Mouse (Mus musculus) central nervous system, embryonic 14 days (tissue): Measurements from ENCODE around the gene Itk. TPM values are rescaled to one million over a fixed set of nuclear protein-coding genes. Genes with fewer than 3 reads are reported as not detected.

ENCODE experiments used
- polyA plus RNA-seq: library from polyadenylated mRNA; depleted of rRNA; stranded (reverse); fragments of >200 nt; gene quantifications from 2 replicates; pipeline ENCODE4 v1.2.3, GENCODE M21; 2012; rRNA removed

Gene Itk
- 0.02 and 0.04 TPM in 2 replicates for polyA plus RNA-seq

GRCm38 (mm10) chr11:46389336-46390117 lies at the start of gene Itk:
Gene Itk, minus strand, starts transcription at chr11:46389515.

GRCm38 (mm10) chr11:46436760-46437458 lies 47.6 kb upstream of the Itk start, which contains the start of gene Med7:
Gene Med7, plus strand, starts transcription at chr11:46436925.

GRCm38 (mm10) chr11:46396167-46396859 lies 7.0 kb upstream of the Itk start, which contains the start of gene Fam71b:
Gene Fam71b, plus strand, starts transcription at chr11:46396559.

GRCm38 (mm10) chr11:46312523-46313035 lies 76.7 kb downstream of the Itk start, which contains the start of gene Cyfip2:
Gene Cyfip2, minus strand, starts transcription at chr11:46312859.

Other genes starting within 250 kb of the Itk start
- gene Nipal4, start 223.0 kb downstream of the Itk start, polyA plus RNA-seq, result 0.28 and 0.58 TPM in 2 replicates
- 1.3 and 1.5 TPM in 2 replicates for gene Fndc9, start 154.0 kb downstream of the Itk start, polyA plus RNA-seq
- gene Cyfip2, start 76.7 kb downstream of the Itk start, polyA plus RNA-seq, result 45.4 and 45.7 TPM in 2 replicates
- not detected in 2 replicates for gene Fam71b, start 7.0 kb upstream of the Itk start, polyA plus RNA-seq
- 44.4 and 49.8 TPM in 2 replicates for gene Med7, start 47.4 kb upstream of the Itk start, polyA plus RNA-seq
- 0.21 and 0.25 TPM in 2 replicates for gene Havcr2, start 65.4 kb upstream of the Itk start, polyA plus RNA-seq
- not detected in 2 replicates for gene Gm12169, start 134.7 kb upstream of the Itk start, polyA plus RNA-seq
- not detected in 2 replicates for gene BC053393, start 182.0 kb upstream of the Itk start, polyA plus RNA-seq
- not detected in 2 replicates for gene Dppa1, start 239.7 kb upstream of the Itk start, polyA plus RNA-seq